Mouse (Mus musculus) intestine, embryonic 14.5 days (tissue): ENCODE data around the gene Smpdl3b. TPM values are rescaled to one million over a fixed set of nuclear protein-coding genes. Genes with fewer than 3 reads are reported as not detected.
A peak's percentile ranks its signal among the peaks of the same experiment; 100 is the strongest.
"Not testable (repeated sequence)": the region's sequence is repeated elsewhere in the genome, so short reads cannot be mapped to it uniquely, and the experiment has no call there.

ENCODE experiments used
- ATAC-seq: fragments of 200-750 bp; cut with Nextera tagmentation; replicated peaks from 2 replicates; pipeline ENCODE4 v1.8.0; 2017; ENCODE audit warnings: low read depth, moderate number of reproducible peaks, moderate TSS enrichment, moderate library complexity; ENCODE audit not compliant: low FRiP score, low TSS enrichment
- DNase-seq: peaks from one replicate; pipeline ENCODE4 v3.0.0-alpha.2; 2018; ENCODE audit warnings: low spot score
- H3K27ac ChIP-seq: fragments of 300-500 bp; sonication (generic); 2 replicates; pipeline ENCODE4 v1.5.1; 2014; ENCODE audit warnings: low read depth, mild to moderate bottlenecking, control low read depth
- H3K27me3 ChIP-seq: fragments of 300-500 bp; sonication (generic); replicated peaks from 2 replicates; pipeline ENCODE4 v1.6.1; 2014; ENCODE audit warnings: low read length, control low read depth; ENCODE audit not compliant: control insufficient read depth, insufficient read depth
- H3K36me3 ChIP-seq: fragments of 300-500 bp; sonication (generic); 2 replicates; pipeline ENCODE4 v1.6.1; 2014; ENCODE audit warnings: low read length, control low read depth; ENCODE audit not compliant: control insufficient read depth, insufficient read depth
- H3K4me1 ChIP-seq: fragments of 300-500 bp; sonication (generic); replicated peaks from 2 replicates; pipeline ENCODE4 v1.6.1; 2014; ENCODE audit warnings: low read length, control low read depth, mixed read lengths; ENCODE audit not compliant: control insufficient read depth, insufficient read depth
- H3K4me2 ChIP-seq: fragments of 300-500 bp; sonication (generic); 2 replicates; pipeline ENCODE4 v1.6.1; 2014; ENCODE audit warnings: low read length
- H3K4me3 ChIP-seq: fragments of 300-500 bp; sonication (generic); 2 replicates; pipeline ENCODE4 v1.5.1; 2014; ENCODE audit warnings: low read depth, low read length, control low read depth, mixed read lengths
- H3K9ac ChIP-seq: fragments of 300-500 bp; sonication (generic); 2 replicates; pipeline ENCODE4 v1.6.1; 2014; ENCODE audit warnings: mild to moderate bottlenecking, low read length
- H3K9me3 ChIP-seq: fragments of 300-500 bp; sonication (generic); 2 replicates; pipeline ENCODE4 v1.6.1; 2016; ENCODE audit warnings: low read length, control low read depth; ENCODE audit not compliant: control insufficient read depth
- WGBS: fragments of 180-500 bp; shearing (Covaris S2); extraction: QIAGEN DNeasy Blood & Tissue Kit; methylation state at CpG from one replicate; pipeline ENCODE4 v1.1.7; 2014; 5-methylcytosine and 5-hydroxymethylcytosine counted together
- polyA plus RNA-seq: library from polyadenylated mRNA; unstranded; fragments of >200 nt; fragmentation: Nextera tagmentation; extraction: Ambion mirVana; gene quantifications from 2 replicates; pipeline ENCODE4 v1.2.1, GENCODE M21; 2014

The Smpdl3b gene
- polyA plus RNA-seq, 1 experiment from 2014 or later, result 7.8 TPM

GRCm38 (mm10) chr4:132794028-132794427 is 37.0 kb upstream of the Smpdl3b start:
- DNase-seq, result no peak
- Histone ChIP-seq H3K4me1 (0 out of 2 replicates have a peak, but pooled peaks cover 4% of the 10 kb centered on the region), H3K36me3 (no peaks in the 10 kb centered on the region), H3K4me3 (no peak overlapping the region), H3K27me3 (peaks cover 18% of the 10 kb centered on the region; the same call in 1 of the 2 replicates), H3K27ac (no peak overlapping the region), H3K9ac (no peak overlapping the region), H3K9me3 (no peaks in the 10 kb centered on the region), H3K4me2 (no peak overlapping the region)
- no peak for ATAC-seq
- WGBS, result 66% methylated on average over 9 of the region's 9 CpGs

- 84% methylated on average over 8 of the region's 9 CpGs for WGBS
- not testable (repeated sequence) for DNase-seq, H3K9ac ChIP-seq, H3K4me2 ChIP-seq, ATAC-seq, H3K4me3 ChIP-seq, H3K36me3 ChIP-seq, H3K4me1 ChIP-seq, H3K27ac ChIP-seq, H3K9me3 ChIP-seq
- H3K27me3 ChIP-seq, result peaks cover 18% of the 10 kb centered on the region; the same call in 1 of the 2 replicates
Observed at GRCm38 (mm10) chr4:132793322-132794004, 36.4 kb upstream of the Smpdl3b start.

GRCm38 (mm10) chr4:132789731-132790130 is 32.7 kb upstream of the Smpdl3b start:
- Histone ChIP-seq H3K9ac (no peak overlapping the region), H3K36me3 (no peaks in the 10 kb centered on the region), H3K9me3 (no peaks in the 10 kb centered on the region), H3K27me3 (peaks cover 6% of the 10 kb centered on the region; the same call in 1 of the 2 replicates), H3K4me2 (no peak overlapping the region), H3K27ac (no peak overlapping the region), H3K4me3 (no peak overlapping the region), H3K4me1 (no peaks in the 10 kb centered on the region)
- 82% methylated on average over 8 of the region's 8 CpGs for WGBS
- DNase-seq (no peak), ATAC-seq (no peak)

GRCm38 (mm10) chr4:132785228-132785627 is 28.2 kb upstream of the Smpdl3b start:
- WGBS, result 87% methylated on average over 13 of the region's 13 CpGs
- Histone ChIP-seq H3K4me2 (no peak overlapping the region), H3K27me3 (no peaks in the 10 kb centered on the region), H3K4me3 (no peak overlapping the region), H3K9ac (no peak overlapping the region), H3K36me3 (no peaks in the 10 kb centered on the region), H3K27ac (no peak overlapping the region), H3K4me1 (no peaks in the 10 kb centered on the region), H3K9me3 (no peaks in the 10 kb centered on the region)
- DNase-seq (no peak), ATAC-seq (no peak)

- H3K27me3 ChIP-seq, result no peaks in the 10 kb centered on the region
- no peak for ATAC-seq
Observed at GRCm38 (mm10) chr4:132783732-132784131, 26.7 kb upstream of the Smpdl3b start.

GRCm38 (mm10) chr4:132780288-132780687 is 23.2 kb upstream of the Smpdl3b start:
- Histone ChIP-seq H3K27ac (no peak overlapping the region), H3K27me3 (no peaks in the 10 kb centered on the region), H3K4me3 (no peak overlapping the region), H3K4me2 (no peak overlapping the region), H3K4me1 (no peaks in the 10 kb centered on the region), H3K9ac (no peak overlapping the region), H3K9me3 (no peaks in the 10 kb centered on the region), H3K36me3 (peaks cover 42% of the 10 kb centered on the region)
- 85% methylated on average over 4 of the region's 4 CpGs for WGBS
- DNase-seq (no peak), ATAC-seq (no peak)

More at GRCm38 (mm10) chr4:132783732-132784131, 26.7 kb upstream of the Smpdl3b start:
- 78% methylated on average over 2 of the region's 2 CpGs for WGBS
- no peak overlapping the region for H3K4me2 ChIP-seq
- no peaks in the 10 kb centered on the region for H3K9me3 ChIP-seq
- H3K9ac ChIP-seq, result no peak overlapping the region
- no peaks in the 10 kb centered on the region for H3K4me1 ChIP-seq
- no peak overlapping the region for H3K4me3 ChIP-seq
- H3K36me3 ChIP-seq, result peaks cover 9% of the 10 kb centered on the region
- no peak for DNase-seq
- H3K27ac ChIP-seq, result no peak overlapping the region

GRCm38 (mm10) chr4:132778562-132779201 is 21.6 kb upstream of the Smpdl3b start:
- Histone ChIP-seq H3K4me3 (no peak overlapping the region), H3K27ac (no peak overlapping the region), H3K9me3 (no peaks in the 10 kb centered on the region), H3K4me2 (no peak overlapping the region), H3K4me1 (no peaks in the 10 kb centered on the region), H3K9ac (no peak overlapping the region), H3K36me3 (peaks cover 59% of the 10 kb centered on the region), H3K27me3 (no peaks in the 10 kb centered on the region)
- WGBS, result 92% methylated on average over 6 of the region's 6 CpGs
- ATAC-seq (no peak), DNase-seq (no peak)

- no peaks in the 10 kb centered on the region for H3K9me3 ChIP-seq
- H3K4me3 ChIP-seq, result no peak overlapping the region
- H3K4me2 ChIP-seq, result no peak overlapping the region
- DNase-seq (peak; percentile 83), ATAC-seq (no peak)
- H3K36me3 ChIP-seq, result peaks cover 78% of the 10 kb centered on the region
- H3K9ac ChIP-seq, result no peak overlapping the region
- 84% methylated on average over 5 of the region's 5 CpGs for WGBS
- H3K27ac ChIP-seq, result no peak overlapping the region
- no peaks in the 10 kb centered on the region for H3K4me1 ChIP-seq
- H3K27me3 ChIP-seq, result no peaks in the 10 kb centered on the region
Observed at GRCm38 (mm10) chr4:132776764-132777163, 19.7 kb upstream of the Smpdl3b start.

- Histone ChIP-seq H3K9ac (no peak overlapping the region), H3K36me3 (peaks cover 95% of the 10 kb centered on the region), H3K4me2 (no peak overlapping the region), H3K9me3 (no peaks in the 10 kb centered on the region), H3K4me1 (no peaks in the 10 kb centered on the region), H3K27me3 (no peaks in the 10 kb centered on the region), H3K27ac (no peak overlapping the region), H3K4me3 (no peak overlapping the region)
- WGBS, result 81% methylated on average over 3 of the region's 3 CpGs
- DNase-seq, result no peak
- no peak for ATAC-seq
Observed at GRCm38 (mm10) chr4:132774905-132775304, 17.9 kb upstream of the Smpdl3b start.
